1 mouse cellular context compared by ENCODE assay signal in genomic region chr8:84699861-84700322, GRCm38 (mm10).
TF ChIP-seq lines count a peak whose summit lies in the region.

No protein-coding gene starts in this region.

TF ChIP-seq in CH12.LX, 34 proteins besides CTCF, POLR2A, EP300 and RAD21 (continued from another document):
- TF ChIP-seq SMC3 (IDR thresholded peaks at IDR 0.05; ENCODE audit: low read depth, low read length) = no peak; the same call in 1 of the 2 replicates
- TF ChIP-seq MEF2A (IDR thresholded peaks at IDR 0.05; ENCODE audit: borderline replicate concordance, low read depth, low read length) = no peak
- peak; percentile 85 for TF ChIP-seq CHD2 (IDR thresholded peaks at IDR 0.05; ENCODE audit: low read length)
- TF ChIP-seq ZNF384 (IDR thresholded peaks at IDR 0.05; ENCODE audit: low read depth, low read length) = 0 out of 2 replicates have a peak, but pooled peaks have one; percentile 16
- peak; percentile 58 for TF ChIP-seq IRF4 (IDR thresholded peaks at IDR 0.05; ENCODE audit: low read depth, low read length)
- no peak for TF ChIP-seq GABPA (IDR thresholded peaks at IDR 0.05; ENCODE audit: insufficient replicate concordance, low read depth, low read length)
